Mouse (Mus musculus) liver, embryonic 16.5 days (tissue): ENCODE measurements around the gene Sel1l. TPM values are rescaled to one million over a fixed set of nuclear protein-coding genes. Genes with fewer than 3 reads are reported as not detected.

ENCODE experiments used
- ATAC-seq: fragments of 200-750 bp; cut with Nextera tagmentation; 2 replicates; pipeline ENCODE4 v1.8.0; 2017; ENCODE audit warnings: low read depth, mild to moderate bottlenecking, moderate number of reproducible peaks, moderate library complexity
- H3K27ac ChIP-seq: fragments of 300-500 bp; sonication (generic); 2 replicates; pipeline ENCODE4 v1.5.1; 2014; ENCODE audit warnings: mild to moderate bottlenecking, low read length
- H3K27me3 ChIP-seq: fragments of 300-500 bp; sonication (generic); 2 replicates; pipeline ENCODE4 v1.6.1; 2014; ENCODE audit warnings: low read depth, low read length, mixed read lengths; ENCODE audit not compliant: control insufficient read depth, insufficient read depth
- H3K36me3 ChIP-seq: fragments of 300-500 bp; sonication (generic); 2 replicates; pipeline ENCODE4 v1.6.1; 2014; ENCODE audit warnings: mild to moderate bottlenecking; ENCODE audit not compliant: control insufficient read depth, insufficient read depth
- H3K4me1 ChIP-seq: fragments of 300-500 bp; sonication (generic); 2 replicates; pipeline ENCODE4 v1.6.1; 2014; ENCODE audit warnings: low read depth, low read length, mixed read lengths; ENCODE audit not compliant: control insufficient read depth
- H3K4me2 ChIP-seq: fragments of 300-500 bp; sonication (generic); 2 replicates; pipeline ENCODE4 v1.6.1; 2014; ENCODE audit warnings: low read depth, low read length, mixed read lengths
- H3K4me3 ChIP-seq: fragments of 300-500 bp; sonication (generic); 2 replicates; pipeline ENCODE4 v1.5.1; 2014; ENCODE audit warnings: low read depth, mild to moderate bottlenecking, low read length
- H3K9ac ChIP-seq: fragments of 300-500 bp; sonication (generic); 2 replicates; pipeline ENCODE4 v1.6.1; 2014; ENCODE audit warnings: low read depth, low read length
- H3K9me3 ChIP-seq: fragments of 300-500 bp; sonication (generic); replicated peaks from 2 replicates; pipeline ENCODE4 v1.6.1; 2016; ENCODE audit warnings: low read length; ENCODE audit not compliant: control insufficient read depth
- WGBS: fragments of 180-500 bp; shearing (Covaris S2); extraction: QIAGEN DNeasy Blood & Tissue Kit; methylation state at CpG from one replicate; pipeline ENCODE4 v1.1.7; 2014; ENCODE audit not compliant: insufficient replicate concordance; 5-methylcytosine and 5-hydroxymethylcytosine counted together
- polyA plus RNA-seq: library from polyadenylated mRNA; unstranded; fragments of >200 nt; fragmentation: Nextera tagmentation; extraction: Ambion mirVana; gene quantifications from 2 replicates; pipeline ENCODE4 v1.2.1, GENCODE M21; 2015

Gene Sel1l
- polyA plus RNA-seq, 1 experiment from 2014 or later, result 43.8 TPM

- peaks cover 7% of the 10 kb centered on the region for H3K27me3 ChIP-seq
- ATAC-seq, result peak; percentile 58
- H3K4me3 ChIP-seq, result peak overlapping the region; percentile 73
- H3K36me3 ChIP-seq, result no peaks in the 10 kb centered on the region
- H3K9ac ChIP-seq, result peak overlapping the region; percentile 66
- no peak overlapping the region; the same call in 1 of the 2 replicates for H3K27ac ChIP-seq
- H3K4me1 ChIP-seq, result peaks cover 3% of the 10 kb centered on the region; the same call in 1 of the 2 replicates
- H3K9me3 ChIP-seq, result no peaks in the 10 kb centered on the region
- H3K4me2 ChIP-seq, result peak overlapping the region; percentile 92
- 1% methylated on average over 51 of the region's 51 CpGs for WGBS
Measured at GRCm38 (mm10) chr12:91778211-91779003, 70.5 kb downstream of the Sel1l start.

GRCm38 (mm10) chr12:91776342-91776741 is 72.6 kb downstream of the Sel1l start:
- no peaks in the 10 kb centered on the region for H3K36me3 ChIP-seq
- no peak overlapping the region for H3K4me2 ChIP-seq
- ATAC-seq, result no peak
- no peak overlapping the region for H3K27ac ChIP-seq
- 24% methylated on average over 5 of the region's 5 CpGs for whole genome bisulfite sequencing
- H3K9me3 ChIP-seq, result no peaks in the 10 kb centered on the region
- peaks cover 7% of the 10 kb centered on the region for H3K27me3 ChIP-seq
- H3K9ac ChIP-seq, result no peak overlapping the region
- H3K4me3 ChIP-seq, result no peak overlapping the region
- peaks cover 3% of the 10 kb centered on the region; the same call in 1 of the 2 replicates for H3K4me1 ChIP-seq

DNA sequence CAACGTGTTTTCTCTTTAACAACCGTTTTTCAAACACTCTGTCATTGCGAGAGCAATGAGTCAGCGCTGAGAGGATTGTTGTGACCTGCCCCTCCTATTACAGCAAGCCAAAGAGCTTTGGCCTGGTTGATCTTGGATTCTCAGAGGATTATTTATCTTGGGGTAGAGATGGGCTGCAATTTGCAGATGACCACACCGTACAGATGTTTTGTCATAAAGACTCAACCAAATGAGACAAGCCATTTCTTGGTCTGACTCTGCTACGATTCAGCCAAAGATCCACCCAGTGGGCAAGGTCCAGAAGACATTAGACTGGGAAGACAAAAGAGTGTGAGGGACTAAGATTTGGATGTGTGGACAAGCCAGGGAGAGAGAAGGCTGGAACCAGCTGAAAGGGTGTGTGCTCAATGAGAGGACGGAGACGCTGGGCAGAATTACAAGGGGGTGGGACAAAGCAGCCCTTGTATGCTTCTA is 74.1 kb downstream of the Sel1l start:
- Histone ChIP-seq H3K9me3 (no peaks in the 10 kb centered on the region), H3K4me1 (peaks cover 3% of the 10 kb centered on the region; the same call in 1 of the 2 replicates)

GRCm38 (mm10) chr12:91768871-91769270 is 80.1 kb downstream of the Sel1l start:
- Histone ChIP-seq H3K9ac (no peak overlapping the region), H3K27ac (no peak overlapping the region), H3K4me3 (no peak overlapping the region), H3K36me3 (no peaks in the 10 kb centered on the region), H3K4me1 (peaks cover 29% of the 10 kb centered on the region), H3K9me3 (no peaks in the 10 kb centered on the region), H3K27me3 (peaks cover 3% of the 10 kb centered on the region; the same call in 1 of the 2 replicates), H3K4me2 (no peak overlapping the region)
- no peak for ATAC-seq
- 56% methylated on average over 2 of the region's 2 CpGs for WGBS

More for the DNA sequence above, 74.1 kb downstream of the Sel1l start:
- ATAC-seq, result no peak
- WGBS, result 37% methylated on average over 8 of the region's 8 CpGs
- no peak overlapping the region for H3K4me3 ChIP-seq
- H3K4me2 ChIP-seq, result no peak overlapping the region
- H3K27me3 ChIP-seq, result peaks cover 7% of the 10 kb centered on the region
- H3K36me3 ChIP-seq, result no peaks in the 10 kb centered on the region
- no peak overlapping the region for H3K9ac ChIP-seq
- H3K27ac ChIP-seq, result no peak overlapping the region

DNA sequence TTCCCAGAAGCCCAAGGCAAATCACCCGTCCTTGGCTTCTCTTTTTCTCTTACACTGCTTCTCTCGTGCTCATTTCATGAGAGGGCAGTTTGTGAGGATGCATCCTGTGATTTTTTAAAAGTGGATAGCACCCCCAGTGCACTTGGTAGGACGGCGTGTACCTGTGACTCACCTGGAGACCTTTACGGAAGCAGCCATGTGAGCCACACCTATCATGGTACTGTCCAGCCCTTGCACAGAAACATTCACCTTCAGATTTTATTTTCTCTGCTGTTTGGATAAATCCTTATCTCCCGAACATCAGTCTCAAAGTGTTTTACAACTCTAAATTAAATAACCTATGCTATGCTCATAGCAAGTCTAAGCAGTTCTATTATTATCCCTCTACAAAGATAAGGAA is 80.8 kb downstream of the Sel1l start:
- Histone ChIP-seq H3K27me3 (peaks cover 3% of the 10 kb centered on the region; the same call in 1 of the 2 replicates), H3K9me3 (no peaks in the 10 kb centered on the region), H3K4me1 (peaks cover 29% of the 10 kb centered on the region), H3K4me3 (no peak overlapping the region), H3K36me3 (no peaks in the 10 kb centered on the region), H3K27ac (no peak overlapping the region), H3K4me2 (no peak overlapping the region), H3K9ac (no peak overlapping the region)
- 70% methylated on average over 6 of the region's 6 CpGs for WGBS
- ATAC-seq, result no peak

GRCm38 (mm10) chr12:91766338-91767107 is 82.4 kb downstream of the Sel1l start:
- no peaks in the 10 kb centered on the region for H3K9me3 ChIP-seq
- 28% methylated on average over 14 of the region's 14 CpGs for WGBS
- H3K27ac ChIP-seq, result peak overlapping the region; percentile 4; the same call in 1 of the 2 replicates
- peaks cover 29% of the 10 kb centered on the region for H3K4me1 ChIP-seq
- H3K4me2 ChIP-seq, result peak overlapping the region; percentile 55
- peaks cover 3% of the 10 kb centered on the region; the same call in 1 of the 2 replicates for H3K27me3 ChIP-seq
- H3K4me3 ChIP-seq, result peak overlapping the region; percentile 32
- H3K9ac ChIP-seq, result no peak overlapping the region
- ATAC-seq, result peak; percentile 63
- H3K36me3 ChIP-seq, result no peaks in the 10 kb centered on the region

- Histone ChIP-seq H3K4me1 (peaks cover 29% of the 10 kb centered on the region), H3K4me2 (peak overlapping the region; percentile 55), H3K9me3 (no peaks in the 10 kb centered on the region), H3K9ac (no peak overlapping the region), H3K27ac (peak overlapping the region; percentile 59), H3K27me3 (peaks cover 3% of the 10 kb centered on the region; the same call in 1 of the 2 replicates), H3K4me3 (peak overlapping the region; percentile 32), H3K36me3 (no peaks in the 10 kb centered on the region)
- ATAC-seq, result peak; percentile 28
- 13% methylated on average over 13 of the region's 13 CpGs for WGBS
Measured at GRCm38 (mm10) chr12:91765504-91765903, 83.5 kb downstream of the Sel1l start.

GRCm38 (mm10) chr12:91765054-91765453 is 83.9 kb downstream of the Sel1l start:
- Histone ChIP-seq H3K9me3 (no peaks in the 10 kb centered on the region), H3K4me3 (peak overlapping the region; percentile 28), H3K4me1 (peaks cover 29% of the 10 kb centered on the region), H3K36me3 (no peaks in the 10 kb centered on the region), H3K4me2 (peak overlapping the region; percentile 55), H3K9ac (no peak overlapping the region), H3K27ac (peak overlapping the region; percentile 33), H3K27me3 (peaks cover 3% of the 10 kb centered on the region; the same call in 1 of the 2 replicates)
- WGBS, result 0% methylated on average over 2 of the region's 2 CpGs
- ATAC-seq, result no peak
